Mouse (Mus musculus): Measurements from ENCODE around the gene Dhrs4. TPM values are rescaled to one million over a fixed set of nuclear protein-coding genes. Genes with fewer than 3 reads are reported as not detected.

Dhrs4 gene
- 52.5 and 59.9 TPM in 2 replicates for polyA plus RNA-seq (2016; fragmentation: Nextera tagmentation; extraction: Ambion mirVana)

DNA sequence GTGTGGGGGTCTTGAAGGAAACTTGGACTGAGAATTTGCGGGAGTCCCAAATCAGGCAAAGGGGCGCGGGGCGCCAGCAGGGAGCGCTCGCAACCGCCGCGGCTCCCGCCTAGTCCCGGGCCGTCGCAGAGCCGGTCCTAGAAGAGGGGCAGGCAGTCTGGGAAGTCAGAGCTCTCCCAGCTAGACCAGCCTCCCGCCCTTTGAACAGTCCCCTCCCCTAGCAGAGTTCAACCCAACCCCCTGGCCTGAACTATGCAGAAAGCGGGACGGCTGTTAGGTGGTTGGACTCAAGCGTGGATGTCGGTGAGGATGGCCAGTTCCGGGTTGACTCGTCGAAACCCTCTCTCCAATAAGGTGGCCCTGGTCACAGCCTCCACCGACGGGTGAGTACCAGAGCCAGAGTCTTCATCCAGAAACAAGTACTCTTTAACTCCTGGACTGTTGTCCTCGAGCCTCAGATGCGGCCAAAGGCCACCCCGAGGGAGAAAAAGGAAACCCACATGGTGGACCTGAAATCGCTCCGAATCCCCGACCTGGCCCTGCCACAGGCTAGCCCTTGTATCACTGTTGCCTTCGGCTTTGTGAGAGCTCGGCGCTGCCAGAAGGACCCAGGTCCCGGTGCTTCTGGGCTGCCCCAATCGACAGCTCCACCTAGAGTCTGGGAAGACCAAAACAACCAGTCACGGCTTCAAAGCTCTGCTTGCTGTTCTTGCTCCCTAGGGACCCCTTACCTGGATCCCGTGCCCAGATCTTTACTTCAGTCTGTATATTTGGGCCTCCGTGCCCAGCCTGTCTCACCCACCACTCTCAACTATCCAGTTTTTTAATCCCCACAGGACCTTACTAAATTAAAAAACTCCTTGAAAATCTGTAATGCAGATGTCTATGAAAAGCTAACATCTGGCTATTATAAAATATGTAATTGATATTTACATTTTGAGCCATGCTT is at the start of gene Dhrs4:
TSS of gene Dhrs4 (plus strand) at position 108 of the 949 bp plus-strand sequence.
- Histone ChIP-seq H3K27ac (peak within 1 kb of the TSS; percentile 73), H3K4me1 (peaks cover 6% of the 10 kb centered on the region; the same call in 1 of the 2 replicates), H3K4me2 (peak within 1 kb of the TSS; percentile 67), H3K36me3 (replicated peaks) (0 out of 2 replicates have a peak, but pooled peaks cover 4% of the 10 kb centered on the region), H3K9me3 (no peaks in the 10 kb centered on the region), H3K27me3 (no peaks in the 10 kb centered on the region), H3K9ac (peak within 1 kb of the TSS; percentile 69), H3K4me3 (replicated peaks) (peak within 1 kb of the TSS; percentile 56)
- peak; percentile 96 for ATAC-seq (ENCODE audit: low FRiP score)
- WGBS = 2% methylated on average over 38 of the region's 38 CpGs

DNA sequence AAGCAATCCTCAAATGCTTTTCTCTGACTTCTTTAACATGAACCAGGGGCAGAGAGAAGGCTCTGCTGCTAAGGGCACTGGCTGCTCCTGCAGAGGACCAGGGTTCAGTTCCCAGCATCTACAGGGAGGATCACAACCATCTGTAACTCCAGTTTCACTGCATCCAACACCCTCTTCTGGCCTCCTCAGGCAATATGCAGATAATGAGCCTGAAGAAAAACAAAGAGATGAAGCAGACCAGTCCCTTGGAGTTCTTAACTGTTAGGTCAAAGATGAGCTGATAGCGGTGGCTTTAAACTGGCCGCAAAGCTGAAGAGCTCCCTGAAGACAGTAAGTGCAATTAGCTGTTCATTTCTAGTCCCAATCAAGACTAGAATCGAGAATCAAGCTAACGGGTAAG is 48.3 kb upstream of the Dhrs4 start:
- no peaks in the 10 kb centered on the region for H3K9me3 ChIP-seq
- H3K36me3 ChIP-seq (replicated peaks) = no peaks in the 10 kb centered on the region
- H3K27ac ChIP-seq = no peak overlapping the region
- no peaks in the 10 kb centered on the region for H3K4me1 ChIP-seq
- no peaks in the 10 kb centered on the region for H3K27me3 ChIP-seq
- H3K4me2 ChIP-seq = no peak overlapping the region
- H3K9ac ChIP-seq = no peak overlapping the region
- no peak for ATAC-seq (ENCODE audit: low FRiP score)
- 89% methylated on average over 4 of the region's 4 CpGs for WGBS
- no peak overlapping the region for H3K4me3 ChIP-seq (replicated peaks)

DNA sequence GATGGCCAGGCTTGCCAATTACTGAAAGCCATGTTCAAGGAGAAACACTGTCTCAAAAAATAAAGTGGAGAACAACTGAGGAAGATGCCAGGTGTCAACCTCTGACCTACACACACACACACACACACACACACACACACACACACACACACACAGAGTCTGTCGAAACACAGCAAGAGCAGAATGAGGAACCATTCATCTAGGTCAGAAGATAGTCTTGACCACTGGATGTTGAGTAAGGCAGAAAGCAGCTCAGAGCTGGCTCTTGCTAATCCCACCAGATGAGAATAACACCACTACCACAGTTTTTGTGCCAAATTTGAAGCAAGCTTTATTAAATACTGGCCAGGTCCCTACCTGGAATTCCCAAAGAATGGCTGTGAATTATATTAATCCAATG is 45.5 kb upstream of the Dhrs4 start:
- no peak overlapping the region for H3K4me2 ChIP-seq
- no peak overlapping the region for H3K9ac ChIP-seq
- WGBS = 100% methylated on average over 1 of the region's 1 CpGs
- no peaks in the 10 kb centered on the region for H3K36me3 ChIP-seq (replicated peaks)
- no peaks in the 10 kb centered on the region for H3K9me3 ChIP-seq
- H3K27ac ChIP-seq = no peak overlapping the region
- no peak for ATAC-seq (ENCODE audit: low FRiP score)
- H3K4me3 ChIP-seq (replicated peaks) = no peak overlapping the region
- no peaks in the 10 kb centered on the region for H3K27me3 ChIP-seq
- H3K4me1 ChIP-seq = no peaks in the 10 kb centered on the region

DNA sequence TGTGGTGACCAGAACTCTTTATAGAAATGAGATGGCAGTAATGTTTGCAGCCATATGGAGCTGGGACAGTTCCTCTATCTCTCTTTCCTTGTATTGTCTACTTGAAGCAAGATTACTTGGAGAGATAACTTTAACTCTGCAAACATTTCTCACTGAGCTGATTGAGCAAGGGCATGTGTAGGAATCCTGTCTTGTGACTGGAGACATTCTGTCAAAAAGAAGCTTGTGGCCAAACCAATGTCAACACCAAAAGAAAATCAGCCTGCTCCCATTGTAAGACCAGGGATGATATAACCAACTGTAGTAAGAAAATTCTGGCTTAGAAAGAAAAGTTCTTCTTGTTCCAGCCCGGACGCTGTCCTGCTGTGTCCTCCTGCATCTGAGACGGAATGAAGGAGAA is 43.7 kb upstream of the Dhrs4 start:
- no peak overlapping the region for H3K27ac ChIP-seq
- no peak overlapping the region for H3K9ac ChIP-seq
- no peaks in the 10 kb centered on the region for H3K36me3 ChIP-seq (replicated peaks)
- H3K9me3 ChIP-seq = no peaks in the 10 kb centered on the region
- H3K27me3 ChIP-seq = no peaks in the 10 kb centered on the region
- H3K4me1 ChIP-seq = no peaks in the 10 kb centered on the region
- no peak overlapping the region for H3K4me2 ChIP-seq
- ATAC-seq (ENCODE audit: low FRiP score) = no peak
- 88% methylated on average over 3 of the region's 3 CpGs for WGBS
- no peak overlapping the region for H3K4me3 ChIP-seq (replicated peaks)

DNA sequence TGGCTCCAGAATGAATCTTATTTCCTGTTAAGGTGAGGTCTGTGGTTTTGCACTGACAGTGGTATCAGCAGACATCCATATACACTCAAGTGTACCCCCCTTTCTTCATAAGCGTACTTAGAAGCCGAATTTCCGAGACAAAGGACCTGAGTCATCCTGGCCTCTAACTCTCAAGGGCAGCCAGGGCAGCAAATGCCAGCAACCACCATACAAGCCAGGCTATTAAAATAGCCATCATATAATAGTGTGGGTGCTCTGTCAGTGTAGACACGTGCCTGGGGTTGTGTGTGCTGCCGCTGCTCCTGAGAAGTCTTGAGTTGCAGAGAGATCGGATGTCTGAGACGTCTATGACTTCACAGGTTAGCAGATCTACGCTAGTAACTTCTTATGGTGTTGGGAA is 41.4 kb upstream of the Dhrs4 start:
- WGBS = 91% methylated on average over 8 of the region's 8 CpGs
- no peak for ATAC-seq (ENCODE audit: low FRiP score)
- no peaks in the 10 kb centered on the region for H3K27me3 ChIP-seq

DNA sequence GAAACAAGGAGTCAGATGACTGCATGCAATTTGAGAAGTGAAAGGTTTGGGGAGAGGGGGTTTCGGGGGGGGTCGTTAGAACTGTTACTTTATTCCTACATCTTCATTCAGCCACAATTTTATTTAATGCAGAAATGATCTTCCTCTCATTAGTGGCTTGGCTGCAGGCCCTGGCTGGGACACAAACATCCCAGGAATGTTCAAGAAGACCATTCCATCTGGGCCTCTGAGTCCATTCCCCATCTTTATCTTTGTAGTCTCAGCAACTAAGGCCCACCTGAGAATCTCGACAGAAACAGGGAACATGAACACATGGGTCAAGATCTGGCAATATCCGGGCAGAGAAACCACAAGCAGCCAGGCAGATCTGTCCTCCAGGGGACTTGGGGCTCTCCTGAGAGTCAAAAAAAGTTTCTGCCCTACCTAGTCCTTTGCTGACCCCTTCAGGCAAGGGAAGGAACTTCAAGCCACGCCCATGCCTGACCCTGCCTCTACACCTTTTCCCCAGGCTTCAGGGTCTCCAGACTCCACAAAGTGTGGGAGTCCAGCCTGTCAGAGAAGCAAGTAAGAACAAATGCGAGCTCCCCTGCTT is 40.3 kb upstream of the Dhrs4 start:
- Histone ChIP-seq H3K9ac (no peak overlapping the region), H3K36me3 (replicated peaks) (no peaks in the 10 kb centered on the region), H3K27me3 (no peaks in the 10 kb centered on the region), H3K4me2 (no peak overlapping the region), H3K4me3 (replicated peaks) (no peak overlapping the region), H3K4me1 (no peaks in the 10 kb centered on the region), H3K27ac (no peak overlapping the region), H3K9me3 (no peaks in the 10 kb centered on the region)
- ATAC-seq (ENCODE audit: low FRiP score) = no peak
- WGBS = 39% methylated on average over 6 of the region's 6 CpGs

More for the DNA sequence above, 41.4 kb upstream of the Dhrs4 start:
- Histone ChIP-seq H3K27ac (no peak overlapping the region), H3K4me1 (no peaks in the 10 kb centered on the region), H3K9me3 (no peaks in the 10 kb centered on the region), H3K9ac (no peak overlapping the region), H3K36me3 (replicated peaks) (no peaks in the 10 kb centered on the region), H3K4me2 (no peak overlapping the region), H3K4me3 (replicated peaks) (no peak overlapping the region)

DNA sequence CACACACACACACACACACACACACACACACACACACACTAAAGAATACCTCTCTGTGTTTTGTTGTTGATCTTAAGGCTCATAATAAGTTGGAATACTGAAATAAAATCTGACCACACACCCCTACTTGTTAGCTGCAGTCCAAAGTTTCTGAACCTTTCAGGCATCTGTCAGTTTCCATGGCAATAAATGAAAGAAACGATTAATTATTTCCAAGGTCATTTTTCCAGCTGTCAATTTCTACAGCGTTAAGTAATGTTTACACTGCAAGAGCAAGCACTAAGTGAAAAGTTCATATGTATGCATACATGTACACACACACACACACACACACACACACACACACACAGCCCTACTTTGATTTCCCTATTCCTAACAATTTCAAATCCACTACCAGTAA is 20.9 kb upstream of the Dhrs4 start:
- H3K4me1 ChIP-seq = no peaks in the 10 kb centered on the region
- H3K4me3 ChIP-seq (replicated peaks) = no peak overlapping the region
- no peak overlapping the region for H3K9ac ChIP-seq
- WGBS = 86% methylated on average over 2 of the region's 2 CpGs
- no peak for ATAC-seq (ENCODE audit: low FRiP score)
- H3K27ac ChIP-seq = no peak overlapping the region
- no peaks in the 10 kb centered on the region for H3K9me3 ChIP-seq
- H3K4me2 ChIP-seq = no peak overlapping the region
- H3K27me3 ChIP-seq = 0 out of 2 replicates have a peak, but pooled peaks cover 4% of the 10 kb centered on the region
- no peaks in the 10 kb centered on the region for H3K36me3 ChIP-seq (replicated peaks)

DNA sequence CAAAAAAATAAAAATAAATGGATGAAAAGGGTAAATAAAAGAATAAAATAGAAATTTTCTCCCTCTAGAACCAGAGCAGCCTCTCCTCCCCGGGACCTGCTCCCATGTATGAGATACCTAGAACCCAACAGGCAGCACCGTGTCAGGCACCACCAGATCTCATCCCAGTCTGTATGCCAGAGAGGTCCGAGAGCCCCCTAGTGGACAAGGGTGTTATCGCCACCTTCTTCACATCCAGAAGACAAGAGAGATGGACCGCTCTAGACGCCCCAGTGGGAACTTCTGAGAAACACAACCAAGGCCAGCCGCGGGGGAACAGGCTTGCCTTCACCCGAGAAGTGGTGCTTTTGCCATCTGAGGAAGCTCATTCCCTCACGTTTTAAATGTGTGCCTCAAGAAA is 20.3 kb upstream of the Dhrs4 start:
- H3K27ac ChIP-seq = no peak overlapping the region
- ATAC-seq (ENCODE audit: low FRiP score) = no peak
- H3K4me1 ChIP-seq = no peaks in the 10 kb centered on the region
- H3K36me3 ChIP-seq (replicated peaks) = no peaks in the 10 kb centered on the region
- H3K9ac ChIP-seq = no peak overlapping the region
- 0 out of 2 replicates have a peak, but pooled peaks cover 4% of the 10 kb centered on the region for H3K27me3 ChIP-seq
- H3K4me3 ChIP-seq (replicated peaks) = no peak overlapping the region
- no peaks in the 10 kb centered on the region for H3K9me3 ChIP-seq
- no peak overlapping the region for H3K4me2 ChIP-seq
- 20% methylated on average over 10 of the region's 10 CpGs for WGBS

DNA sequence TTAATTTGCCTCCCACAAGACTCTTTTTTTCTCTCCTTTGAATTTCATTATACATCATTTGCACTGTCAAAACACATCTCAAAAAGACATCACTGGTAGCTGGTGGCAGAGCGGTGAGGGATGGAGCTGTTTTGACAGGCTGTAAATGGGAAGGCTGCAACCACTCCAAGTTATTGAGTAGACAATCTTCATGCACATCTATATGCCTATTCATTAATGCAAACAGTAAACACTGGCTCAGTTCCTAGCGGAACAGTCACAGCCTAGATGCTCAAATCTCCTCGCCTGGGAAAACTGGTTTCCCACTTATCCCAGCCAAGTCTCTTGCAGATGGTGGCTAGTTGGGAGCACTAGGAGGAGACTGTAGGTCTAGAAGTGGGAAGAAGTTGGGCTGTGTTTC is 19.8 kb upstream of the Dhrs4 start:
- no peak overlapping the region for H3K9ac ChIP-seq
- 77% methylated on average over 3 of the region's 3 CpGs for WGBS
- H3K4me3 ChIP-seq (replicated peaks) = no peak overlapping the region
- no peaks in the 10 kb centered on the region for H3K9me3 ChIP-seq
- no peak overlapping the region for H3K27ac ChIP-seq
- no peaks in the 10 kb centered on the region for H3K4me1 ChIP-seq
- no peaks in the 10 kb centered on the region for H3K36me3 ChIP-seq (replicated peaks)
- 0 out of 2 replicates have a peak, but pooled peaks cover 4% of the 10 kb centered on the region for H3K27me3 ChIP-seq
- no peak overlapping the region for H3K4me2 ChIP-seq
- no peak for ATAC-seq (ENCODE audit: low FRiP score)

DNA sequence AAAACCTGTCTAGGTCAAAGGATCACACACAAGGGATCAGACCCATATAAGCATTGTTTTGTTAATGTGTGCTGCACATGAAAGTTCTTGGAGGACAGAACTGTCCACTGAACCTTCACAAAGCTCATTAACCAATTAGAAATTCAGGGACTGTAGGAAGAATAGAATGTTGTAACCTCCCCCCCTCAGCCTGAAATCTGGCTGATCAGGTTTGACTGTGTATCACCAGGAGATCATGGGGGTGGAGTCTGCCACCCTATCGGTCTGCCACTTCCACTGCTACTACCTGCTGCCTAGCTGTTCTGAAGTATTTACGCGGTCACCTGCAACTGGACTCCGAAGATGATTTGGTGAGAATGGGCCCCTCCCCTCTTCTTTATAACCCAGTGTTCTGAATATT is 18.8 kb upstream of the Dhrs4 start:
- H3K27ac ChIP-seq = no peak overlapping the region
- no peaks in the 10 kb centered on the region for H3K4me1 ChIP-seq
- H3K27me3 ChIP-seq = 0 out of 2 replicates have a peak, but pooled peaks cover 4% of the 10 kb centered on the region
- H3K9ac ChIP-seq = no peak overlapping the region
- ATAC-seq (ENCODE audit: low FRiP score) = no peak
- H3K4me2 ChIP-seq = no peak overlapping the region
- H3K9me3 ChIP-seq = no peaks in the 10 kb centered on the region
- 68% methylated on average over 4 of the region's 4 CpGs for WGBS
- no peak overlapping the region for H3K4me3 ChIP-seq (replicated peaks)
- no peaks in the 10 kb centered on the region for H3K36me3 ChIP-seq (replicated peaks)

DNA sequence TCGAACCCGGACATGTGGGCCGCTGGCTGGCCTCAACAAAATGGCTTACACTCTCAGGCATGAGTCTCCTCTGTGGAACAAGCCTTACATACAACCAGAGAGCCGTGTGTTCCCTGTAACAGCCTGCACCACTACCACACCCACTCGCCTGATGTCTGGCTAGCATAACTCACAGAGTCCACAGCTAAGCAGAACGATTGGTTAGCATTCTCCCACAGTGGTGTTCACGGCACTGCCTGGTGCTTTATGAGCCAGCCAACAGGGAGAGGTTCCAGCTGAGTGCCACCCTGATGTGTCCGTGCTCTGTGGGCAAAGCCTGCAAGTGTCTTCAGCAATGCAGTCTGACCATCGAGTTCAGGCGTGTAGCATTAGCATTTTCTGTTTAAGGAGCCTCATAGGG is 18.3 kb upstream of the Dhrs4 start:
- ATAC-seq (ENCODE audit: low FRiP score) = no peak
- no peak overlapping the region for H3K27ac ChIP-seq
- 0 out of 2 replicates have a peak, but pooled peaks cover 4% of the 10 kb centered on the region for H3K27me3 ChIP-seq
- no peak overlapping the region for H3K4me3 ChIP-seq (replicated peaks)
- no peak overlapping the region for H3K9ac ChIP-seq
- H3K4me1 ChIP-seq = no peaks in the 10 kb centered on the region
- no peaks in the 10 kb centered on the region for H3K9me3 ChIP-seq
- WGBS = 74% methylated on average over 10 of the region's 10 CpGs
- no peak overlapping the region for H3K4me2 ChIP-seq
- H3K36me3 ChIP-seq (replicated peaks) = no peaks in the 10 kb centered on the region

DNA sequence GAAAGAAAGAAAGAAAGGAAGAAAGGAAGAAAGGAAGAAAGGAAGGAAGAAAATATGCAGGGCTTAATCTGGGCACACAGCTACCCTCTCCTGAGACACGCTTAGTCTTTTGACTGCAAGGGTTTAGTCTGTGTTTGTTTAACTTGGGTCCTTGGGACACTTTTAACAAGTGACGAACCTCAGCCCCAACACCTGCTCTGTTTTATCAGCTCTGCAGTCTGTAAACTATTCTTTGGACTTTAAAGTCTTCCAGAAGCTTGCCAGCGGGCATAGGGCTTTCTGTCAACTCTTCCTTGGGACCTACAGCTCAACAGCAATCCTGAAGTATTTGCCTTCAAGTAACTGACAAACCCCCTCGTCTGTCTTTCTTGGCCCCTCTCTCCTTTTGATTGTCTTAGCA is 16.8 kb upstream of the Dhrs4 start:
- no peak overlapping the region for H3K27ac ChIP-seq
- no peak for ATAC-seq (ENCODE audit: low FRiP score)
- H3K4me2 ChIP-seq = no peak overlapping the region
- H3K9ac ChIP-seq = no peak overlapping the region
- WGBS = 81% methylated on average over 4 of the region's 4 CpGs
- 0 out of 2 replicates have a peak, but pooled peaks cover 4% of the 10 kb centered on the region for H3K27me3 ChIP-seq
- no peaks in the 10 kb centered on the region for H3K36me3 ChIP-seq (replicated peaks)
- no peaks in the 10 kb centered on the region for H3K9me3 ChIP-seq
- no peaks in the 10 kb centered on the region for H3K4me1 ChIP-seq
- no peak overlapping the region for H3K4me3 ChIP-seq (replicated peaks)

Data from forebrain, embryonic 12.5 days (tissue).